Mouse (Mus musculus) lung, embryonic 15.5 days (tissue): ENCODE measurements around the gene Dusp5. TPM values are rescaled to one million over a fixed set of nuclear protein-coding genes. Genes with fewer than 3 reads are reported as not detected.
"Not testable (repeated sequence)": the region's sequence is repeated elsewhere in the genome, so short reads cannot be mapped to it uniquely, and the experiment has no call there.

Experiments used
- ATAC-seq: fragments of 200-750 bp; cut with Nextera tagmentation; 2 replicates; pipeline ENCODE4 v1.8.0; 2017; ENCODE audit warnings: moderate number of reproducible peaks, borderline replicate concordance; ENCODE audit not compliant: low FRiP score, low TSS enrichment; ENCODE audit errors: extremely low read depth
- H3K27ac ChIP-seq: fragments of 300-500 bp; sonication (generic); 2 replicates; pipeline ENCODE4 v1.5.1; 2015; ENCODE audit warnings: moderate library complexity, mild to moderate bottlenecking, inconsistent platforms
- H3K27me3 ChIP-seq: fragments of 300-500 bp; sonication (generic); 2 replicates; pipeline ENCODE4 v1.6.1; 2015; ENCODE audit warnings: inconsistent platforms
- H3K36me3 ChIP-seq: fragments of 300-500 bp; sonication (generic); 2 replicates; pipeline ENCODE4 v1.6.1; 2015; ENCODE audit warnings: inconsistent platforms
- H3K4me1 ChIP-seq: fragments of 300-500 bp; sonication (generic); 2 replicates; pipeline ENCODE4 v1.6.1; 2015; ENCODE audit warnings: inconsistent platforms
- H3K4me2 ChIP-seq: fragments of 300-500 bp; sonication (generic); 2 replicates; pipeline ENCODE4 v1.6.1; 2015; ENCODE audit warnings: inconsistent platforms, mild to moderate bottlenecking, moderate library complexity
- H3K4me3 ChIP-seq: fragments of 300-500 bp; sonication (generic); 2 replicates; pipeline ENCODE4 v1.5.1; 2015; ENCODE audit warnings: mild to moderate bottlenecking, inconsistent platforms
- H3K9ac ChIP-seq: fragments of 300-500 bp; sonication (generic); 2 replicates; pipeline ENCODE4 v1.6.1; 2015; ENCODE audit warnings: inconsistent platforms
- H3K9me3 ChIP-seq: fragments of 300-500 bp; sonication (generic); 2 replicates; pipeline ENCODE4 v1.6.1; 2016; ENCODE audit warnings: inconsistent platforms
- WGBS: fragments of 180-500 bp; shearing (Covaris S2); methylation state at CpG from one replicate; pipeline ENCODE4 v1.1.7; 2015; 5-methylcytosine and 5-hydroxymethylcytosine counted together
- polyA plus RNA-seq: library from polyadenylated mRNA; unstranded; fragments of >200 nt; fragmentation: Nextera tagmentation; extraction: Ambion mirVana; gene quantifications from 2 replicates; pipeline ENCODE4 v1.2.1, GENCODE M21; 2015

The Dusp5 gene
- polyA plus RNA-seq, 1 experiment from 2014 or later: 7.8 TPM

DNA sequence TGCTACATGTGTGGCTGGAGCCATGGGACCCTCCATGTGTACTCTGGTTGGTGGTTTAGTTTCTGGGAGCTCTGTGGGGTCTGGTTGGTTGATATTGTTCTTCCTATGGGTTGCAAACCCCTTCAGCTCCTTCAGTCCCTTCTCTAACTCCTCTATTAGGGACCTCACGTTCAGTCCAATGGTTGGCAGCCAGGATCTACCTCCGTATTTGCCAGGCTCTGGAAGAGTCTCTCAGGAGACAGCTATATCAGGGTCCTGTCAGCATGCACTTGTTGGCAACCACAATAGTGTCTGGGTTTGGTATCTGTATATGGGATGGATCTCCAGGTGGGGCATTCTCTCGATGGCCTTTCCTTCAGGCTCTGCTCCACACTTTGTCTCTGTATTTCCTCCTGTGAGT lies 58.8 kb downstream of the Dusp5 start:
- not testable (repeated sequence) for H3K9ac ChIP-seq, H3K27ac ChIP-seq, H3K27me3 ChIP-seq, H3K4me2 ChIP-seq, H3K4me1 ChIP-seq, H3K9me3 ChIP-seq, H3K4me3 ChIP-seq, ATAC-seq, H3K36me3 ChIP-seq
- WGBS: 91% methylated on average over 3 of the region's 3 CpGs

DNA sequence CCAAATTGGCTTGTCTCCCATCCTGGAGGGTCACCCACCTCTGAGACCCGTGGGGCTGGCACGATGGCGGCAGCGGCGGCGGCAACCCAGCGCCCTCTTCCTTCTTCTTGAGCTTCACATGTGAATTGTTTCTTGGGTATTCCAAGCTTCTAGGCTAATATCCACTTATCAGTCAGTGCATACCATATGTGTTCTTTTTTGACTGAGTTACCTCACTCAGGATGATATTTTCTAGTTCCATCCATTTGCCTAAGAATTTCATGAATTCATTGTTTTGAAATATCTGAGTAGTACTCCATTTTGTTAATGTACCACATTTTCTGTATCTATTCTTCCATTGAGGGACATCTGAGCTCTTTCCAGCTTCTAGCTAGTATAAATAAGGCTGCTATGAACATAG lies 60.1 kb downstream of the Dusp5 start, which contains the start of gene Nutf2-ps1:
TSS of gene Nutf2-ps1 (minus strand) at position 101 of the 400 bp plus-strand sequence.
- H3K9me3 ChIP-seq, ATAC-seq, H3K27me3 ChIP-seq, H3K4me1 ChIP-seq, H3K4me2 ChIP-seq, H3K9ac ChIP-seq, H3K4me3 ChIP-seq, H3K27ac ChIP-seq, H3K36me3 ChIP-seq: not testable (repeated sequence)
- 96% methylated on average over 7 of the region's 7 CpGs for WGBS

Other genes with a start within 250 kb of the Dusp5 start
- 38.3 and 38.4 TPM in 2 replicates for gene Mxi1, start 218.6 kb upstream of the Dusp5 start, polyA plus RNA-seq
- gene Gm10197, start 157.3 kb upstream of the Dusp5 start, polyA plus RNA-seq: 4.1 TPM in 1 of 2 replicates, not detected in the other
- 38.5 and 41.8 TPM in 2 replicates for gene Smndc1, start 138.5 kb upstream of the Dusp5 start, polyA plus RNA-seq
- gene Nutf2-ps1, start 60.0 kb downstream of the Dusp5 start, polyA plus RNA-seq: 402 and 410 TPM in 2 replicates
- gene Smc3, start 71.3 kb downstream of the Dusp5 start, polyA plus RNA-seq: 68.1 and 72.2 TPM in 2 replicates
- 1.4 and 2.5 TPM in 2 replicates for gene Rbm20, start 148.2 kb downstream of the Dusp5 start, polyA plus RNA-seq